Mouse (Mus musculus): ENCODE measurements around the gene Rasl10a. TPM values are rescaled to one million over a fixed set of nuclear protein-coding genes. Genes with fewer than 3 reads are reported as not detected.

Rasl10a gene
- polyA plus RNA-seq, 1 experiment from 2014 or later: 0.84 TPM

DNA sequence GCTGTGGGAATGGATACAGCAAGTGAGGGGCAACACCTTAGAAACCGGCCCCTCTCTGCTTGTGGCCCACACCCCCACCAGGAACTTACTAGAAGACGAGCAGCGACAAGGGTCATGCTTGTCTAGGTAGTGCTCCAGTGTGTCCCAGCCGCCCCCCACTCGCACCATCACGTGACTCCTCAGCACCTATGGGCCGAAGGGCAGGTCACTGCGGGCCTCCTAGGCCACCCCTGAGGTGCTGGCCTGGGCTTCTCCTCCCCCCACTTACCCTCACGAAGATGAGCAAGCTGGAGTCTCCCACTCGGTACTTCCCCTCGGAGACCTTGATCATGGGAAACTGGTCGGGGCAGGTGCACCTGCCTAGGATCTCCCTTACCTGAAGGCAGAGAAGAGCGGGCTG lies 4.4 kb downstream of the Rasl10a start:
- H3K36me3 ChIP-seq (ENCODE audit: control insufficient read depth, insufficient read depth, low read length): no peaks in the 10 kb centered on the region
- no peaks in the 10 kb centered on the region for H3K9me3 ChIP-seq (ENCODE audit: control insufficient read depth, low read length)
- H3K27me3 ChIP-seq (ENCODE audit: control insufficient read depth, insufficient read depth, low read length): peaks cover 73% of the 10 kb centered on the region
- H3K9ac ChIP-seq (ENCODE audit: low read length): 0 out of 2 replicates have a peak overlapping the region, but pooled peaks have one; percentile 13
- DNase-seq (ENCODE audit: low spot score) (no peak), ATAC-seq (ENCODE audit: insufficient number of reproducible peaks, low FRiP score, low TSS enrichment, low read depth) (no peak)
- H3K27ac ChIP-seq (replicated peaks; ENCODE audit: low read depth, low read length): no peak overlapping the region
- peak overlapping the region; percentile 29 for H3K4me3 ChIP-seq (ENCODE audit: low read depth, low read length)
- peak overlapping the region; percentile 80 for H3K4me2 ChIP-seq (ENCODE audit: low read depth, severe bottlenecking)
- peaks cover 47% of the 10 kb centered on the region for H3K4me1 ChIP-seq (ENCODE audit: control insufficient read depth, insufficient read depth, low read length)
- 12% methylated on average over 13 of the region's 13 CpGs for WGBS

DNA sequence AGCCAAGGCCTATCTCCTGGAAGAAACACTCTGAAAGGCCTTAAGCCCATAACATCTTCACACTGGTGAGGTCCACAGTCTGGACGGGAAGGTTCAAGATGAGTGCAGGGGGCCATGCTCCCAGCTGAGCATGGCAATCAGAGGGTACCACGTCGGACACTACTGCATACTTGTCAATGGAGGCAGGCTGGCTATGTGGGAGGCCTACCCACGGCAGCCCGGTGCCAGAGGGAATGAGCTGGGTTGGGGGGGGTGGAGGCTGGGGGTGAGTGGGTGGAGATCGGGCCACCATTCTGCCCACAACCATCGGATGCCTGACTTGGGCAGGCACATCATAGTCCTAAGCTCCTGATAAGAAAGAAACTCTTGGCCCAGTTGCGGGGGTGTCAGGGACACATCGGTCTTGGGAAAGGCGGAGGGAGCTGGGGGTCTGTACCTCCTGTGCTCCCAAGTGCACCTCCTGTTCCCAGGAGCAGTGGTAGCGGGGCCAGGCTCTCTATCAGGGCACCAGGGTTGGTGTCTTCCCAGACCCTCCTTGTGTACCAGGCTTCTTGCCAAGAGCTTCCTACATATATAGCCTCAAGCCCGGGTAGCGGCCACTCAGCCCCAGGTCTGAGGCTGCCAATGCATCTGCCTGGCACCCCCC lies 5.1 kb downstream of the Rasl10a start:
- peaks cover 43% of the 10 kb centered on the region for H3K4me1 ChIP-seq (ENCODE audit: control insufficient read depth, insufficient read depth, low read length)
- H3K27me3 ChIP-seq (ENCODE audit: control insufficient read depth, insufficient read depth, low read length): peaks cover 66% of the 10 kb centered on the region
- DNase-seq (ENCODE audit: low spot score) (no peak), ATAC-seq (ENCODE audit: insufficient number of reproducible peaks, low FRiP score, low TSS enrichment, low read depth) (no peak)
- H3K9ac ChIP-seq (ENCODE audit: low read length): no peak overlapping the region
- 66% methylated on average over 13 of the region's 13 CpGs for WGBS
- no peak overlapping the region for H3K4me3 ChIP-seq (ENCODE audit: low read depth, low read length)
- no peak overlapping the region for H3K27ac ChIP-seq (replicated peaks; ENCODE audit: low read depth, low read length)
- H3K4me2 ChIP-seq (ENCODE audit: low read depth, severe bottlenecking): no peak overlapping the region
- no peaks in the 10 kb centered on the region for H3K9me3 ChIP-seq (ENCODE audit: control insufficient read depth, low read length)
- H3K36me3 ChIP-seq (ENCODE audit: control insufficient read depth, insufficient read depth, low read length): no peaks in the 10 kb centered on the region

DNA sequence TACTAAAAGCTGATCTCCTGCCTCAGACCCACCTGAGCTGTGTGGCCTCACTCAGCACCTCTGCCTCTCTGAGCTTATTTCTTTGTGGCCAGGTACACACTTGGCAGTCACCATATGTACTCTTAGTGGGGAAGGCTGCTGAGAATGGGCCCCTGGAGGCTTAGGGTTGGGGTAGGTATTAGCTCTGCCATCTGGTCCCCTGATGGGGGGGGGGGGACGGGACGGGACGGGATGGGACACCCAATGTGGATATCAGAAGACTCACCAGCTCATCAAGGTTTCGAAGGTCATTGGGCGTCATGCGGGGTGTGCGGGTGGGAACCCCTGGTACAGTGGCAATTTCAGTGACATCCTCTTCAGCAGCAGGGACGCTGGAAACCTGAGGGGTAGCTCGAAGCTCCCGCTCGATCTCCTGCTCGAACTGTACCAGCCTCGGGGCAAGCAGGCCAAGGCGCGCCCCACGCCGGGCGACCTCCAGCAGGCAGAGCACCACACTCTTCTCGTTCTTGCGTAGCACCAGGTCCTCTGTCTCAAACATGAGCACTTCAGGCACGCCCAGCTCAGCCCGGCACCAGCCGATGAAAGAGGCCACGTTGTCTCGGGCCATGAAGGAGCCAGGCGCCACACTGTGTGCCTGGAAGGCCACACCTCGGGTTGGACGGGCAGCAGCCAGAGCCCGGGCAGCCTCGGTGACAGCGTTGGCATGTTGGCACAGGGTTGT lies 5.8 kb downstream of the Rasl10a start:
- peaks cover 39% of the 10 kb centered on the region for H3K4me1 ChIP-seq (ENCODE audit: control insufficient read depth, insufficient read depth, low read length)
- 46% methylated on average over 31 of the region's 31 CpGs for WGBS
- H3K9ac ChIP-seq (ENCODE audit: low read length): no peak overlapping the region
- H3K4me3 ChIP-seq (ENCODE audit: low read depth, low read length): peak overlapping the region; percentile 67
- H3K36me3 ChIP-seq (ENCODE audit: control insufficient read depth, insufficient read depth, low read length): peaks cover 3% of the 10 kb centered on the region; the same call in 1 of the 2 replicates
- H3K27ac ChIP-seq (replicated peaks; ENCODE audit: low read depth, low read length): no peak overlapping the region
- DNase-seq (ENCODE audit: low spot score): peak; percentile 47
- peak overlapping the region; percentile 92; the same call in 1 of the 2 replicates for H3K4me2 ChIP-seq (ENCODE audit: low read depth, severe bottlenecking)
- H3K27me3 ChIP-seq (ENCODE audit: control insufficient read depth, insufficient read depth, low read length): peaks cover 61% of the 10 kb centered on the region
- H3K9me3 ChIP-seq (ENCODE audit: control insufficient read depth, low read length): no peaks in the 10 kb centered on the region
- no peak for ATAC-seq (ENCODE audit: insufficient number of reproducible peaks, low FRiP score, low TSS enrichment, low read depth)

DNA sequence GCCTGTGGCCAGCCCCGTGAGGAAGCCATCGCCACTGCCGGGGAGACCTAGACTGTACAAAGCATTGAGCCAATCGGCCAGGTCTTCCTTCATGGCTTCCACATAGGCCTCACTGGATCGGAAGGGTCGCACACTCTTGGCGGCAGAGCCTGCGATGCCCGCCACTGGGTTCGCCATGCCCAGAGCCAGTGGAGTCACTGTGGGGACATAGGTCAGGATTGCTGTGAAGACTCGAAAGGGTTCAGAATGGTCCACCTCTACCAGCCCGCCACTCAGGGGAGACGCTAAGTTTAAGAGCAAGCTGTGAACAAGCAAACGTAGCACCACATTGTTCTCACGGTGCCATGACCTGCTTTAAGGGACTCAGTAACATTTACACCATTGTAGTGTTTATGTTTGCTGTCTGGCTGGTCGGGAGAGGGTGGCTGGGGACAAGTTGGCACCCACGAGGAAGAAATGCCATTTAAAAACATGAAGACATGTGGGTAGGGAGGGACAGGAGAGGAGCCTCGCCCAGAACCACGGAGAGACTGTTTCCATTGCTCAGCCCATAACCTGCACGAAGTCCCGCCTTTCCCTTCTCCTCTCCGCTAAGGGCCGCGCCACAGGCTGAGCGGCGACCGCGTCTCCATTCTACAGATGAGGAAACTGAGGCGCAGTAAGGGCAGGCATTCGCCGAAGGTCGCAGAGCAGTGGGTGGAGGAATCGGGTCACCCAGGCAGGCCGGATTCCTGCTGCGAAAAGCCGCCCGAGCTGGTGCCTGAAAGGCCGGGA lies 6.5 kb downstream of the Rasl10a start:
- Histone ChIP-seq H3K4me2 (ENCODE audit: low read depth, severe bottlenecking) (peak overlapping the region; percentile 92), H3K4me3 (ENCODE audit: low read depth, low read length) (peak overlapping the region; percentile 67), H3K9ac (ENCODE audit: low read length) (peak overlapping the region; percentile 74), H3K9me3 (ENCODE audit: control insufficient read depth, low read length) (no peaks in the 10 kb centered on the region), H3K36me3 (ENCODE audit: control insufficient read depth, insufficient read depth, low read length) (peaks cover 8% of the 10 kb centered on the region), H3K27ac (replicated peaks; ENCODE audit: low read depth, low read length) (no peak overlapping the region), H3K4me1 (ENCODE audit: control insufficient read depth, insufficient read depth, low read length) (peaks cover 37% of the 10 kb centered on the region), H3K27me3 (ENCODE audit: control insufficient read depth, insufficient read depth, low read length) (peaks cover 53% of the 10 kb centered on the region)
- ATAC-seq (ENCODE audit: insufficient number of reproducible peaks, low FRiP score, low TSS enrichment, low read depth) (peak; percentile 8; the same call in 1 of the 2 replicates), DNase-seq (ENCODE audit: low spot score) (peak; percentile 41)
- WGBS: 14% methylated on average over 38 of the region's 38 CpGs

DNA sequence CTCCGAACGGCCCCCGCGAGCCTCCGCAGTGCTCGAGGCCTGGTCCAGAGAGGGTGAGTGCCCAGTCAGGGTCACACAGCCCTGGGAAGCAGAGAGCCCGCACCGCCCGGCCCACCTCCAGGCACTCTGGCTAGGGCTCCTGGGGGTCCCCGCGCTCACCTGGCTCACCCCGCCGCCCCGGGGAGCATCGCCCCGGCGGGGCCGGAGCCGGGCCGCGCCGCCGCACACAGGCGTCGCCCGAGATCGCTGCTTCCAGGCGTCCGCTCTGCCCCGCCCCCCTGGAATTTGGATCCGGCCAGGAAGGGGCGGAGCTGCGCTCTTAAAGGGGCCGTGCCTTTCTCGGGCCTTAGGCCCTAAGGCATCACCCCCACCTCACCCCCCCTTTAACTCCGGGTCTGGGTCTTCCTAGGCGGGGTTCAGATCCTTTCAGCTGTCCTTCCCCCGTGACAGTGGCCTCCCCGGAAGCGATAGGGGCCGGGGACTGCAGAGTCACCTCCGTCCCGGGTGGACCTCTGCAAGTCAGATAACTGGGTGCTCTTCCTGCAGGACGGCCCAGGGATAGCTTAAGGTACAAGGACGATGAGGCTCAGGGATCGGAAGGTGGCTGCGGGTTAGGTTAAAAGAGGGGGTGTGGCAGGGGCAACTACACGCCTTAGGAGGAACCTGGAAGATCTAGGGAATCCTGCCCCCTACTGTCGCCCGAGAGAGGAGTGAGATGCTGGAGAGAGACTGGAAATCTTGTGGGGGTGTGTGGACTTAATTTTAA lies 7.3 kb downstream of the Rasl10a start, which contains the start of gene Gas2l1:
Gas2l1 (minus strand) TSS at position 272 of the 766 bp plus-strand sequence.
- Histone ChIP-seq H3K36me3 (ENCODE audit: control insufficient read depth, insufficient read depth, low read length) (peaks cover 11% of the 10 kb centered on the region), H3K4me1 (ENCODE audit: control insufficient read depth, insufficient read depth, low read length) (peaks cover 32% of the 10 kb centered on the region), H3K9ac (ENCODE audit: low read length) (peak within 1 kb of the TSS; percentile 74), H3K27me3 (ENCODE audit: control insufficient read depth, insufficient read depth, low read length) (peaks cover 46% of the 10 kb centered on the region), H3K9me3 (ENCODE audit: control insufficient read depth, low read length) (no peaks in the 10 kb centered on the region), H3K4me2 (ENCODE audit: low read depth, severe bottlenecking) (peak within 1 kb of the TSS; percentile 92), H3K4me3 (ENCODE audit: low read depth, low read length) (peak within 1 kb of the TSS; percentile 67), H3K27ac (replicated peaks; ENCODE audit: low read depth, low read length) (no peak within 1 kb of the TSS)
- DNase-seq (ENCODE audit: low spot score) (peak; percentile 91), ATAC-seq (ENCODE audit: insufficient number of reproducible peaks, low FRiP score, low TSS enrichment, low read depth) (peak; percentile 79)
- under 1% methylated on average over 49 of the region's 50 CpGs for WGBS

DNA sequence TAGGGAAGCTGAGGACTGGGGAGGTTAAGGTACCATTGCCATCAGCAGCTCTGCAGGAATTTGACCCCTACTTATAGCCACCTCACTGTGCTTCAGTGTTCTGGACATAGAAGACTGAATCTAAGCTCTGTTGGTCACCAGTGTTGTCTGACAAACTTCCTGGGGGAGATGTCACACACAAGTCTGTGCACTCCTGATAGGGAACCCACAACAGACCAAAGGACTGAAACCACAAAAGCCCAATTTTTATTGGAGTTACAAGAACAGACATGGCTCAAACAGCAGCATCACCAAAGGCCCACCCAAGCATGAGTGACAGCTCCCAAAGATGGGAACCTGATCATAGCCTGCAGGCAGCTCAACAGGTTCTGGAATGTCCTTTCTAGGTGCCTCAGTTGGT lies 9.1 kb downstream of the Rasl10a start:
- peaks cover 27% of the 10 kb centered on the region for H3K27me3 ChIP-seq (ENCODE audit: control insufficient read depth, insufficient read depth, low read length)
- H3K9ac ChIP-seq (ENCODE audit: low read length): no peak overlapping the region
- H3K4me2 ChIP-seq (ENCODE audit: low read depth, severe bottlenecking): no peak overlapping the region
- H3K9me3 ChIP-seq (ENCODE audit: control insufficient read depth, low read length): no peaks in the 10 kb centered on the region
- peaks cover 26% of the 10 kb centered on the region for H3K36me3 ChIP-seq (ENCODE audit: control insufficient read depth, insufficient read depth, low read length)
- no peak overlapping the region for H3K4me3 ChIP-seq (ENCODE audit: low read depth, low read length)
- DNase-seq (ENCODE audit: low spot score) (no peak), ATAC-seq (ENCODE audit: insufficient number of reproducible peaks, low FRiP score, low TSS enrichment, low read depth) (no peak)
- peaks cover 20% of the 10 kb centered on the region for H3K4me1 ChIP-seq (ENCODE audit: control insufficient read depth, insufficient read depth, low read length)
- no peak overlapping the region for H3K27ac ChIP-seq (replicated peaks; ENCODE audit: low read depth, low read length)

DNA sequence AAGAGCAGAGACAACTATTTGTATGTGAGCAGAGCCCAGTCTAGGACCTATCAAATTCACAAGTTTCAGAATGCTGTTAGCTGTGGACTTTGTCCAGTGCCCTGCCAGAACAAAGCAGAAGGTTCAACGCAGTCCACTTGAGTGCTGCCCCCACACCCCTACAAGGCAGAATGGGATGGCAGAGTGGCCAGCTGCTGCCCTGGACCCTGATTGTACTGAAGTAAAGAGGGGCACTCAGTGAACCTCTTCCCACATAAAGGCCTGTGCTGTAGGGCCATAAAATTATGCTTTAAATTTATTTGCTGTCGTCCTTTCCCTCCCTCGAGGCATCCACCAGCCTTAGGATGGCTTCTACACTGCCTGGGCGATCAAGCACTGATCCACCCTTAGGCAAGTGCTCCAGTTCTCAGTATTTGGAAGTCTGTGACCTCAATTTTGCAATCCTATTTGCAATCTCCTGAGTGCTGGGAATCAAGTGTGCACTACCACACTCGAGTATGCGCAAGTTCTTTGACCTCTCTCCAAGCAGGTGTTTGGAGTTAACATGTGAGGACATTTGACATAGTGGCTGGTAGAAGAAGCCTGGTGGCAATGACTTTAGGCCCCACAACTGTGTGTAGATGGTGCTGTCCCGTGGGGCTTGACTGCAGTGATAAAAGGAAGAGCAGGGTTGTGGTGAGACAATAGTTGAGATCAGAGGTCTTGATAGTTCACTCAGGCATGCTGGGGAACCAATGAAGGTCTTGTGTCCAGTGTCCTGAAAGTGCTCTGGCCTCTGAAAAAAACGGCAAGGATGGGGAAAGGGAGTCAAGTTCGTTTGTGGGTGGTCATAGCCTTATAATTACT lies 10.4 kb downstream of the Rasl10a start:
- H3K27me3 ChIP-seq (ENCODE audit: control insufficient read depth, insufficient read depth, low read length): peaks cover 15% of the 10 kb centered on the region
- H3K4me2 ChIP-seq (ENCODE audit: low read depth, severe bottlenecking): no peak overlapping the region
- H3K27ac ChIP-seq (replicated peaks; ENCODE audit: low read depth, low read length): no peak overlapping the region

More for the DNA sequence above, 10.4 kb downstream of the Rasl10a start:
- H3K36me3 ChIP-seq (ENCODE audit: control insufficient read depth, insufficient read depth, low read length): peaks cover 38% of the 10 kb centered on the region
- 87% methylated on average over 9 of the region's 9 CpGs for WGBS
- no peak overlapping the region for H3K9ac ChIP-seq (ENCODE audit: low read length)
- ATAC-seq (ENCODE audit: insufficient number of reproducible peaks, low FRiP score, low TSS enrichment, low read depth): no peak
- DNase-seq (ENCODE audit: low spot score): no peak
- H3K4me1 ChIP-seq (ENCODE audit: control insufficient read depth, insufficient read depth, low read length): peaks cover 11% of the 10 kb centered on the region; the same call in 1 of the 2 replicates
- H3K4me3 ChIP-seq (ENCODE audit: low read depth, low read length): no peak overlapping the region
- no peaks in the 10 kb centered on the region for H3K9me3 ChIP-seq (ENCODE audit: control insufficient read depth, low read length)
